Mouse (Mus musculus) forebrain, embryonic 16.5 days (tissue): ENCODE results near the gene Rasgrf2. TPM values are rescaled to one million over a fixed set of nuclear protein-coding genes. Genes with fewer than 3 reads are reported as not detected.
A peak's percentile ranks its signal among the peaks of the same experiment; 100 is the strongest.

Source experiments
- ATAC-seq: fragments of 200-750 bp; cut with Nextera tagmentation; 2 replicates; pipeline ENCODE4 v1.8.0; 2017; ENCODE audit warnings: mild to moderate bottlenecking, moderate library complexity
- H3K27ac ChIP-seq: fragments of 300-500 bp; sonication (generic); 2 replicates; pipeline ENCODE4 v1.5.1; 2014; ENCODE audit warnings: low read length, control low read depth
- H3K27me3 ChIP-seq: fragments of 300-500 bp; sonication (generic); replicated peaks from 2 replicates; pipeline ENCODE4 v1.6.1; 2014; ENCODE audit warnings: low read length; ENCODE audit not compliant: control insufficient read depth, insufficient read depth
- H3K36me3 ChIP-seq: fragments of 300-500 bp; sonication (generic); 2 replicates; pipeline ENCODE4 v1.6.1; 2014; ENCODE audit not compliant: control insufficient read depth, insufficient read depth
- H3K4me1 ChIP-seq: fragments of 300-500 bp; sonication (generic); replicated peaks from 2 replicates; pipeline ENCODE4 v1.6.1; 2014; ENCODE audit warnings: low read length; ENCODE audit not compliant: control insufficient read depth, insufficient read depth
- H3K4me2 ChIP-seq: fragments of 300-500 bp; sonication (generic); 2 replicates; pipeline ENCODE4 v1.6.1; 2014; ENCODE audit warnings: mild to moderate bottlenecking, low read length, control low read depth
- H3K4me3 ChIP-seq: fragments of 300-500 bp; sonication (generic); replicated peaks from 2 replicates; pipeline ENCODE4 v1.5.1; 2014; ENCODE audit warnings: mild to moderate bottlenecking, low read length, control low read depth
- H3K9ac ChIP-seq: fragments of 300-500 bp; sonication (generic); replicated peaks from 2 replicates; pipeline ENCODE4 v1.6.1; 2014; ENCODE audit warnings: low read depth, low read length, control low read depth
- H3K9me3 ChIP-seq: fragments of 300-500 bp; sonication (generic); 2 replicates; pipeline ENCODE4 v1.6.1; 2016; ENCODE audit warnings: low read length; ENCODE audit not compliant: control insufficient read depth
- WGBS: fragments of 180-500 bp; shearing (Covaris S2); extraction: QIAGEN DNeasy Blood & Tissue Kit; methylation state at CpG from one replicate; pipeline ENCODE4 v1.1.7; 2014; 5-methylcytosine and 5-hydroxymethylcytosine counted together
- polyA plus RNA-seq: library from polyadenylated mRNA; unstranded; fragments of >200 nt; fragmentation: Nextera tagmentation; extraction: Ambion mirVana; gene quantifications from 2 replicates; pipeline ENCODE4 v1.2.1, GENCODE M21; 2015

Rasgrf2 gene
- polyA plus RNA-seq, 1 experiment from 2014 or later = 4.0 TPM

DNA sequence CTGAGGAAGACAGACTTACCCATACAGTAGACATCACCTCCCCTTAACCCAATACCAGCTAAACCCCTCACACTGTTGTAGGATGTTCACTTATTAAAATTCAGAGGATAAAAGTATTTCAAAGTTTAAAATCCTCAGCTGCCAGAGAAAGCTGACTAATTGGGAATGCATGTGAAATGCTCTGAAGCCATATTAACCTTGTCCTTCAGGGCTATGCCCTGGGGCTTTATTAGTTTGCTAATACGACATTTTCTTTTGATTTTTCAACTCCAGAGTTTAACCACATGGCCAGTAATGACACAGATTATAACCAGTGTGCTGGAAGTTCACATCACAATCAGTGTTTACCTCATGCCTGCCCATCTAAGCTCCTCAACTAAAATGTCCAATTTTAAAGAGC is 192.6 kb downstream of the Rasgrf2 start:
- H3K9me3 ChIP-seq = no peaks in the 10 kb centered on the region
- no peaks in the 10 kb centered on the region for H3K27me3 ChIP-seq
- 50% methylated on average over 1 of the region's 1 CpGs for WGBS
- H3K27ac ChIP-seq = no peak overlapping the region
- no peak overlapping the region for H3K4me2 ChIP-seq
- H3K9ac ChIP-seq = no peak overlapping the region
- no peak for ATAC-seq
- no peaks in the 10 kb centered on the region for H3K4me1 ChIP-seq
- no peak overlapping the region for H3K4me3 ChIP-seq
- H3K36me3 ChIP-seq = no peaks in the 10 kb centered on the region

DNA sequence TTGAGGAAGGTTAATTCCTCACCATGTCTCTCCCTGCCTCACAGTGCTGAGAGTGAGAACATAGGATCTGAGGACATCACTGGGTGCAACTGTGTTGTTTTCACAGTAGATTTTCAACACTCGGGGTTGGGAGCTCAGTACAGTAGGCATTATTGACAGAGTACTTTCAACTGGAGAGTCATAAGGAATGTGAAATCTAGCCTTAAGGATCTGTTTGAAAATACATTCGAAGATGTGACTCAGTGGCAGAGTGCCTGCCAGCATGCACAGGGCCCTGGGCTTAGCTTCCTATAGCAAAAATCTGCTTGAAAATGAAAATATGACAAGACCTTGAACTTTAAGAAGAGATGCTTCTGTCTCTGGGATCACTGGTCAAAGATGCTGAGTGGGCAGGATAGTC is 194.2 kb downstream of the Rasgrf2 start:
- Histone ChIP-seq H3K27ac (no peak overlapping the region), H3K4me3 (no peak overlapping the region), H3K9me3 (no peaks in the 10 kb centered on the region), H3K9ac (no peak overlapping the region), H3K36me3 (no peaks in the 10 kb centered on the region), H3K27me3 (no peaks in the 10 kb centered on the region), H3K4me2 (no peak overlapping the region), H3K4me1 (no peaks in the 10 kb centered on the region)
- ATAC-seq = no peak
- WGBS = 70% methylated on average over 2 of the region's 2 CpGs

DNA sequence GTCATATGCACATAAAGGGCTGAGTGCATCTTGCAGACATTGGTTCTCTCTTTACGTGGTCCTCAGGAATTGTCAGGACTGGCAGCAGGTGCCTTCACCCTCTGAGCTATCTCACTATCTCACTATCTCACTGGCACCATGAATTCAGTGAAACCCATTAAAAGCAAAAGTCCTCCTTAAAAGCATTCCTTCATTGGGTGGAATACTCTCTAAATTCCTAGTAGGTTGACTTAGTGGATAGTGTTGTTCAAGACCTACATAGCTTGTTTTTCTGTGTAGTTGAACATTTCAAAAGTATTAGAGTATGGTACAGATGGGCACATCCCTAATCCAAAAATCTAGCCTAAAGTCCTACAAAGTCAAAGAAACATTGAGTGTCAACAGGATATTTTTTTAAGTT is 199.3 kb downstream of the Rasgrf2 start:
- Histone ChIP-seq H3K9ac (no peak overlapping the region), H3K27me3 (no peaks in the 10 kb centered on the region), H3K27ac (no peak overlapping the region), H3K4me3 (no peak overlapping the region), H3K4me1 (no peaks in the 10 kb centered on the region), H3K9me3 (no peaks in the 10 kb centered on the region), H3K36me3 (no peaks in the 10 kb centered on the region), H3K4me2 (no peak overlapping the region)
- ATAC-seq = no peak
- 90% methylated on average over 1 of the region's 1 CpGs for WGBS

DNA sequence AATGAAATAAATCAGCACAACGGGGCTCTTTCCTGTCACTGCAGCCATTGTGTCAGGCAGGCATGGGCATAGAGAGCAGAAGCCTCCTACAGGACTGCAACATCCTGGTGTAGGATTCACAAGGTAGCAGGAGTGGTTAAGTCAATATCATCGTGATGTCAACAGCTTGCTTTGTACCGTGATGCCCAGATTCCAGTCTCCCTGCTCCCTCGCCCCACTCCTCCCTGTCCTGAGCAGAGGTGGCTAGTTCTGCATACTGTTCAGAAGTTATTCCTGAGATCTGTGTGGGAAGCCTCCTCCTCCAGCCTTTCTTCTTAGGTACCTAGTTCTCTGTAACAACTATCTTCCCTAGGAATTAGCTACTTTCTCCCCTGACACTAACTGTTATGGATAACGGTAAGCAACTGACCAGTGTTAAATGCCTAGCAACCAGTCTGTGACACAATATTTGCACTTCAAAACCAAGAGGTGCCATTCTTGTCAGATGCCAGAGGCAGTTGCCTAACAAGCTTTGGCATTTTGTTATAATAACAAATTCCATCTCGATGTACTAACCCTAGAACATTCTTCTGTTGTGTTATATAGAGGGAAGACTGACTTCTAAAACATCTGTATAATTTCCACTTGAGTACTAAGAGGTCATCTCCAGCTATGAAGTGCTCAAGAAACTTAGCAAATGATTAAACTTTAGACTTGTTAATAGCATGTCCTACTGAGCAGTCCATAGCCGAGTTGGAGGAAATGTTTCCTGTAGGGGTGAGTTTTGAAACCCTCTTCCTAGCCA is 201.3 kb downstream of the Rasgrf2 start:
- Histone ChIP-seq H3K27me3 (no peaks in the 10 kb centered on the region), H3K4me2 (no peak overlapping the region), H3K36me3 (no peaks in the 10 kb centered on the region), H3K9ac (no peak overlapping the region), H3K9me3 (no peaks in the 10 kb centered on the region), H3K4me1 (no peaks in the 10 kb centered on the region), H3K27ac (no peak overlapping the region), H3K4me3 (no peak overlapping the region)
- no peak for ATAC-seq
- 89% methylated on average over 7 of the region's 7 CpGs for WGBS

DNA sequence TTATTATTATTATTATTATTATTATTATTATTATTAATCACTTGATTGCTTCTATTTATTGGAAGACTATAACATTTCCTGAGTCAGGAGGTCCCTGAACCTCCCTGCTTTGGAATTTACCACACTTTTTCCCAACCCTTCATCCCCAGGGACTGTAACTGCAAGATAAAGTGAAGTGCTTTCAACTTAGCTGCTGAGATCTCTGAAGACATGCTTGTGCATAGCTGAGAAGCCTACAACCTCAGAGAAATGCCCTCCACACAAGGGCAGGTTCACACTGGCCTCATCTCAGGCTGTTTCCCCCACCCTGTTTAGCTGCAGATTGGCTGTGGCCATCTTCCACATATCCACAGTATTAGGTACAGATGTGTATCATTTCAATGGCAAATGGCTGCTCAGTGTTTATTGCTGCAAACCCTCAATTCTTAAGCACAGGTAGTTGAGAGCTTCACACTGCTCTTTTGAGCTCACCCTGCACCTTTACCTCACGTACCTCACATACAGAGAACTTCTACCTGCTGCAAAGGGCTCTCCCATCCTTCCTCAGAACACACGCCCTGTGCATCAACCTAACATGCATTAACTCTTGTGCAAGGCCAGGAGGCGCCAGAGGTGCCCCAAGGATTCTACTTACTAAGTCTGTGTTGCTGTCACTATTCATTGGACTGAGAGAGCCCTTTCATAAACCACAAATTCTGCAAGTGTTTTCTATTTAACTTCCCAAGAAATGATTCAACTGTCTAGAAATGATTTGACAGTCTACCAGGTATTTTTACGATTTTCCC is 202.7 kb downstream of the Rasgrf2 start:
- Histone ChIP-seq H3K27me3 (no peaks in the 10 kb centered on the region), H3K4me2 (no peak overlapping the region), H3K9me3 (no peaks in the 10 kb centered on the region), H3K4me3 (no peak overlapping the region), H3K36me3 (no peaks in the 10 kb centered on the region), H3K27ac (no peak overlapping the region), H3K9ac (no peak overlapping the region), H3K4me1 (no peaks in the 10 kb centered on the region)
- 72% methylated on average over 4 of the region's 4 CpGs for WGBS
- ATAC-seq = no peak

DNA sequence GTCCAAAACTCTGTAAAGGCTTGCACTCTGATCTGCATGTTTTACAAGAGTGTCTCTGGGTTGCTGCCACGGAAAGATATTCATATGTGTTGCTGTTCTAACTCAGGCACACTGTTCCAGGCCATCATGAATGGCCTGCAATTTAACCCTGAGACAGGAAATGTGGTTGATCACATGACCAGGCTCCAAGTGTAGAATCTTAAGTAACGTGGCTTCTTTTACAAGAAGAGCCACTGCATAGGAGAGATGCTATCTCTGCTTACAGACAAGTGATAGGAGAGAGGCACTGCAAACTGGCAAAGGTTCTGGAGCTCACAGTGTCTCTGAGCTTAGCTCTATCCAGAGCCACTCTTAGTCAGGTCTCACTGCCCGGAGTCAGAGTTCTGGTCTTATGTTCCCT is 210.4 kb downstream of the Rasgrf2 start:
- WGBS = 81% methylated on average over 3 of the region's 3 CpGs
- H3K36me3 ChIP-seq = no peaks in the 10 kb centered on the region
- no peak for ATAC-seq
- no peaks in the 10 kb centered on the region for H3K27me3 ChIP-seq
- no peak overlapping the region for H3K9ac ChIP-seq
- no peak overlapping the region for H3K4me2 ChIP-seq
- no peak overlapping the region for H3K4me3 ChIP-seq
- H3K27ac ChIP-seq = no peak overlapping the region
- H3K4me1 ChIP-seq = no peaks in the 10 kb centered on the region; the same call in 1 of the 2 replicates
- no peaks in the 10 kb centered on the region for H3K9me3 ChIP-seq

DNA sequence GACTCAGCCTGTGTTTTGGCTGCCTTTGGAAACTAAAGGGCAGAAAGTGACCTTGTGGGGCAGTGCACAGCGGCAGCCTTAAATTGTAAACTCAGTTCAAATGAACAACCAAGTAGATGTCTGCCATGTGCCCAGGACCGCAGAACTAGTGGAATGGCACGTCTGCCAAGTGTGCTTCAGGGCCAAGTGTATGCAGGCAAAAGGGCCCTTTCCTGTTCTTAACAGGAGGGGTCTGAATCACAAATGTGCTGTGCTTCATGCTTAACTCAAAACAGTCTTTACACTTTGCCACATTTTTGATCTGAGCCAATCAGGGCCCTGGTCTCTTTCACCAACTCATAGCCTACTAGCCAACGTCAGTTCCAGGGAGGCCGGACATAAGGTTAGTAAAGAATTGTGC is 212.7 kb downstream of the Rasgrf2 start:
- no peaks in the 10 kb centered on the region for H3K36me3 ChIP-seq
- H3K4me3 ChIP-seq = no peak overlapping the region
- no peaks in the 10 kb centered on the region for H3K27me3 ChIP-seq
- no peak overlapping the region for H3K4me2 ChIP-seq
- no peak for ATAC-seq
- H3K9ac ChIP-seq = no peak overlapping the region
- H3K27ac ChIP-seq = no peak overlapping the region
- H3K9me3 ChIP-seq = no peaks in the 10 kb centered on the region
- peaks cover 7% of the 10 kb centered on the region for H3K4me1 ChIP-seq
- WGBS = 52% methylated on average over 5 of the region's 5 CpGs

DNA sequence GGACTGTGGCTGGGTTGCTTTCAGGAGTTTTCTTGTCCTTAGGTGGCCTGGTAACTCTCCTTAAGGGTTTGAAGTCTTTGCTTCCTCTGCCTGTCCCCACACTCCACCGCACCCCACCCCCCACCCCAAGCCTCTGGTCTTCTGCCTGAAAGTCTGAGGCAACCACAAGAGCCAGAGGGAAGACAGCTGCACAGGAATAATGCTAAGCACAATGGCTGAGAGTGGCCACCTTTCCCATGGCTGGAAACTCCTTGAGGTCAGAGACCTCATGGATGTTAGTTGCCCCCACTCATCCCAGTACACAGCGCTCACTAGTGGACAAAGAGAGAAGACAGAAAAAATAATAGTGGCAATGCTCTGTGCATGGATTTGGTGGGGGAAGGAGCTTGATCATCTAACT is 213.6 kb downstream of the Rasgrf2 start:
- no peaks in the 10 kb centered on the region for H3K36me3 ChIP-seq
- H3K9me3 ChIP-seq = no peaks in the 10 kb centered on the region
- H3K4me1 ChIP-seq = peaks cover 7% of the 10 kb centered on the region
- H3K9ac ChIP-seq = no peak overlapping the region
- no peak overlapping the region for H3K4me3 ChIP-seq
- H3K4me2 ChIP-seq = no peak overlapping the region
- ATAC-seq = no peak
- H3K27me3 ChIP-seq = no peaks in the 10 kb centered on the region
- WGBS = 86% methylated on average over 2 of the region's 2 CpGs
- H3K27ac ChIP-seq = no peak overlapping the region

DNA sequence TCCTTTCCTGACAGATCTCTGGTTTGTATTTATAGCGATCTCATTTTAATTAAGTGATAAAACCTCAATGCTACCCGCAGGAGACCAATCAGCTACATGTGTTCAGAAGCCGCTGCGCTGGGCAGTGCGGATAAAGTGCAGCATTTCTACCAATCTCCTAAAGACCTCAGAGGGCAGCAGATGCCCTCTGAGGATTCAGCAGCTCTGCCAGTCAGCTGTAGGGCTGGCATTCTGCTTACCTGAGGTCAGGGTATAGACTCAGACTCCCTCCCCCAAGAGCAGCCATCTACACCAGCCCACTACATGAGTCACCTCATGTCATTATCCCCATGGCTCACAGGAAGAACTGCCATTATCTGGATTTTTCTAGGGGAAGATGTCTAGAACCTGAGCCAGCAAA is 215.1 kb downstream of the Rasgrf2 start:
- 69% methylated on average over 5 of the region's 5 CpGs for WGBS
- Histone ChIP-seq H3K9me3 (no peaks in the 10 kb centered on the region), H3K4me3 (no peak overlapping the region), H3K9ac (no peak overlapping the region), H3K4me2 (no peak overlapping the region), H3K4me1 (peaks cover 7% of the 10 kb centered on the region), H3K27ac (no peak overlapping the region), H3K27me3 (no peaks in the 10 kb centered on the region), H3K36me3 (no peaks in the 10 kb centered on the region)
- peak; percentile 18 for ATAC-seq
